Mouse (Mus musculus) cerebellum, adult 2 months (tissue): ENCODE measurements at regions not wholly inside any gene's neighbourhood (a gene's known extent, or its start where the extent isn't known, plus 50 kb on each side); places are given as distances from the start of the nearest gene placed in this dataset.

Experiments used
- CTCF ChIP-seq: fragments of 200-500 bp; IDR thresholded peaks from 2 replicates; pipeline ENCODE4 v1.5.1; 2011; ENCODE audit warnings: low read depth, mild to moderate bottlenecking, control low read depth, low read length, moderate library complexity, borderline replicate concordance; ENCODE audit not compliant: insufficient read depth
- POLR2A ChIP-seq: fragments of 200-500 bp; IDR thresholded peaks from 2 replicates; pipeline ENCODE4 v1.6.1; 2011; ENCODE audit warnings: low read length, control low read depth, borderline replicate concordance; ENCODE audit not compliant: insufficient read depth

DNA sequence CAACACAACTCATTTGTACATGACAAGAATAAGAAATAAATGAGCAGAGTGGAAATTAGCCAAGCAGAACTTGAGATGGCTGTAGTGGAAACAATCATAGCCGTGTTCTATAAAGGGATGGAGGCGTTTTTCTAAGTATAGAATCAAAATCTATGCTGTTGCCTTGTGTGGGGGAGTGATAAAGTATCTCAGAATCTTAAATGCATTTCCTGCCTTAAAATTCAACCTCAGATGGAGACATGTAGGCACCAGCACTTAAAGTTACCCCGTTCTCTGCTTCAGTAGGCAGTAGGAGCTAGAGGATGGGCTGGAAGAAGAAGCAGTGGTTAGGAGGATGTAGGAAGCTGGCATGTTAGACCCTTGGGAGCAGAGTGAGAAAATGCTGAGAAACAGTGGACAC, 386.7 kb downstream of the Ptprc start:
- TF ChIP-seq CTCF, result no peak
- TF ChIP-seq POLR2A, result no peak
